Mouse (Mus musculus): Measurements from ENCODE around the gene Wfdc17. TPM values are rescaled to one million over a fixed set of nuclear protein-coding genes. Genes with fewer than 3 reads are reported as not detected.

Wfdc17 gene
- polyA plus RNA-seq, 1 experiment from 2014 or later, result 2.7 TPM

DNA sequence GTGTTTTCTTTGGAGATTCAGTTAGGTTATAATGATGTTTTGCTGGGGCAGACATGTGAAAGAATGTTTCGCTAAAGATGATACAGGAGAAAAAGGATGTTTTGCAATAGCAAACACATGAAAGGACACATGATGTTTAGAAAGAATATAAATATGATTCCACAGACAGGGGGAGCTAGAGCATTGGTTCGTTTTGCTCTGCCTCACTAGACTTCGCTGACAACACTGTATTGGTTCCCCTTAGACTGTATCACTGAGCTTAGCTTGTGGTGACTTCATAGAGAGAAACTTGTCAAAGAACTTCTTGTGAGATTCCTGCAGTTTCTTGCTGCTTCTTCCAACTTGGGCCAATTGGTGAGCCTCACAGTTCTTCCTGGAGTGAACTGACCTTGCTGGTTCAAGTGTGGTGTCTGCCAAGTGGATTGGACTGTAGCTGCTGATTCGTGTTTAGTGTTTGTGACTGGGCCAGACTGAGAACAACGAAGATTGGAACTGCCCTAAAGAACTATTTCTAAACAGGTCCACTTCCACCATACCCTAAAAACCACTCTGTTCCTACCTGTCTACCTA is 29.4 kb downstream of the Wfdc17 start:
- 74% methylated on average over 5 of the region's 5 CpGs for WGBS
- no peak overlapping the region for H3K4me2 ChIP-seq (replicated peaks; ENCODE audit: low read depth)
- H3K27ac ChIP-seq (replicated peaks), result no peak overlapping the region
- DNase-seq (ENCODE audit: low spot score) (no peak), ATAC-seq (ENCODE audit: low FRiP score, low TSS enrichment) (no peak)
- no peak overlapping the region for H3K9ac ChIP-seq (ENCODE audit: low read length)
- no peak overlapping the region for H3K4me3 ChIP-seq (ENCODE audit: low read depth, low read length)
- peak; percentile 10; the same call in 1 of the 2 replicates for TF ChIP-seq CTCF (IDR thresholded peaks at IDR 0.05; ENCODE audit: low read depth)
- no peak for TF ChIP-seq EP300 (optimal IDR thresholded peaks at IDR 0.05)
- no peaks in the 10 kb centered on the region for H3K36me3 ChIP-seq (ENCODE audit: control insufficient read depth, insufficient read depth, low read length)
- H3K4me1 ChIP-seq (replicated peaks; ENCODE audit: control insufficient read depth, insufficient read depth), result no peaks in the 10 kb centered on the region
- no peaks in the 10 kb centered on the region for H3K9me3 ChIP-seq (ENCODE audit: control insufficient read depth, low read length)
- H3K27me3 ChIP-seq (ENCODE audit: control insufficient read depth, insufficient read depth, low read length), result no peaks in the 10 kb centered on the region

DNA sequence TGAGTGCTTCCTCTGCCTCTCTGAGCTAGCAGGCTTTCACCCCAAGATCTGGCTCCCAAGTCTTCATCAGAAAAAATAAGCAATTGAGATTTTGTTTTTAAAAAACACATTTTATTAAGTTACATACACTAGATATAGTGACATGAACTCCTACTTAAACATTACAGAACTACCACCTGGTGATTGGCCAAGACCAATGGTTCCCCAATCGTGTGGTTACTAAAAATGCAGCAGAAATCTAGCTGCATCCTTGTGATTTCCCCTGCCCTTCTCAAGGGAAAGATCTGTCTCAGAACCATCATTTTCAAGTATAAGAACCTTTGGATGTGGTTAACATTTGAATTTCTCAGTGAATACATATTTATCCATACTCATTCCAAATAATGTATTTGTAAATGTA is 30.4 kb downstream of the Wfdc17 start:
- TF ChIP-seq CTCF (IDR thresholded peaks at IDR 0.05; ENCODE audit: low read depth) (no peak), EP300 (optimal IDR thresholded peaks at IDR 0.05) (no peak)
- 86% methylated on average over 1 of the region's 1 CpGs for WGBS

GRCm38 (mm10) chr11:83735881-83736280 is 32.1 kb downstream of the Wfdc17 start:
- Histone ChIP-seq H3K27ac (replicated peaks) (no peak overlapping the region), H3K9me3 (ENCODE audit: control insufficient read depth, low read length) (no peaks in the 10 kb centered on the region), H3K4me1 (replicated peaks; ENCODE audit: control insufficient read depth, insufficient read depth) (no peaks in the 10 kb centered on the region), H3K4me3 (ENCODE audit: low read depth, low read length) (no peak overlapping the region), H3K9ac (ENCODE audit: low read length) (no peak overlapping the region), H3K4me2 (replicated peaks; ENCODE audit: low read depth) (no peak overlapping the region), H3K27me3 (ENCODE audit: control insufficient read depth, insufficient read depth, low read length) (no peaks in the 10 kb centered on the region), H3K36me3 (ENCODE audit: control insufficient read depth, insufficient read depth, low read length) (no peaks in the 10 kb centered on the region)
- no peak for DNase-seq (ENCODE audit: low spot score)
- TF ChIP-seq CTCF (IDR thresholded peaks at IDR 0.05; ENCODE audit: low read depth) (no peak), EP300 (optimal IDR thresholded peaks at IDR 0.05) (no peak)
- ATAC-seq (ENCODE audit: low FRiP score, low TSS enrichment), result no peak
- 59% methylated on average over 2 of the region's 2 CpGs for WGBS

More for the DNA sequence above, 30.4 kb downstream of the Wfdc17 start:
- Histone ChIP-seq H3K9me3 (ENCODE audit: control insufficient read depth, low read length) (no peaks in the 10 kb centered on the region), H3K9ac (ENCODE audit: low read length) (no peak overlapping the region), H3K27me3 (ENCODE audit: control insufficient read depth, insufficient read depth, low read length) (no peaks in the 10 kb centered on the region), H3K4me2 (replicated peaks; ENCODE audit: low read depth) (no peak overlapping the region), H3K27ac (replicated peaks) (no peak overlapping the region), H3K36me3 (ENCODE audit: control insufficient read depth, insufficient read depth, low read length) (no peaks in the 10 kb centered on the region), H3K4me1 (replicated peaks; ENCODE audit: control insufficient read depth, insufficient read depth) (no peaks in the 10 kb centered on the region), H3K4me3 (ENCODE audit: low read depth, low read length) (no peak overlapping the region)
- DNase-seq (ENCODE audit: low spot score) (no peak), ATAC-seq (ENCODE audit: low FRiP score, low TSS enrichment) (no peak)

- no peak for ATAC-seq (ENCODE audit: low FRiP score, low TSS enrichment)
- H3K36me3 ChIP-seq (ENCODE audit: control insufficient read depth, insufficient read depth, low read length), result no peaks in the 10 kb centered on the region
Observed at GRCm38 (mm10) chr11:83737109-83737558, 33.3 kb downstream of the Wfdc17 start.

GRCm38 (mm10) chr11:83739241-83739640 is 35.5 kb downstream of the Wfdc17 start:
- WGBS, result 13% methylated on average over 5 of the region's 5 CpGs
- Histone ChIP-seq H3K4me1 (replicated peaks; ENCODE audit: control insufficient read depth, insufficient read depth) (no peaks in the 10 kb centered on the region), H3K36me3 (ENCODE audit: control insufficient read depth, insufficient read depth, low read length) (no peaks in the 10 kb centered on the region), H3K4me3 (ENCODE audit: low read depth, low read length) (no peak overlapping the region), H3K27me3 (ENCODE audit: control insufficient read depth, insufficient read depth, low read length) (no peaks in the 10 kb centered on the region), H3K27ac (replicated peaks) (no peak overlapping the region), H3K4me2 (replicated peaks; ENCODE audit: low read depth) (no peak overlapping the region), H3K9ac (ENCODE audit: low read length) (no peak overlapping the region), H3K9me3 (ENCODE audit: control insufficient read depth, low read length) (no peaks in the 10 kb centered on the region)
- ATAC-seq (ENCODE audit: low FRiP score, low TSS enrichment) (no peak), DNase-seq (ENCODE audit: low spot score) (peak; percentile 69)
- TF ChIP-seq CTCF (IDR thresholded peaks at IDR 0.05; ENCODE audit: low read depth) (peak; percentile 95), EP300 (optimal IDR thresholded peaks at IDR 0.05) (no peak)

More at GRCm38 (mm10) chr11:83737109-83737558, 33.3 kb downstream of the Wfdc17 start:
- H3K4me2 ChIP-seq (replicated peaks; ENCODE audit: low read depth), result no peak overlapping the region
- WGBS, result 72% methylated on average over 3 of the region's 3 CpGs
- no peak for DNase-seq (ENCODE audit: low spot score)
- H3K4me3 ChIP-seq (ENCODE audit: low read depth, low read length), result no peak overlapping the region
- H3K9me3 ChIP-seq (ENCODE audit: control insufficient read depth, low read length), result no peaks in the 10 kb centered on the region
- H3K27me3 ChIP-seq (ENCODE audit: control insufficient read depth, insufficient read depth, low read length), result no peaks in the 10 kb centered on the region
- TF ChIP-seq EP300 (optimal IDR thresholded peaks at IDR 0.05), result no peak
- TF ChIP-seq CTCF (IDR thresholded peaks at IDR 0.05; ENCODE audit: low read depth), result no peak
- no peaks in the 10 kb centered on the region for H3K4me1 ChIP-seq (replicated peaks; ENCODE audit: control insufficient read depth, insufficient read depth)
- no peak overlapping the region for H3K27ac ChIP-seq (replicated peaks)
- no peak overlapping the region for H3K9ac ChIP-seq (ENCODE audit: low read length)

- H3K36me3 ChIP-seq (ENCODE audit: control insufficient read depth, insufficient read depth, low read length), result no peaks in the 10 kb centered on the region
- H3K27me3 ChIP-seq (ENCODE audit: control insufficient read depth, insufficient read depth, low read length), result no peaks in the 10 kb centered on the region
- no peak overlapping the region for H3K4me3 ChIP-seq (ENCODE audit: low read depth, low read length)
- H3K9ac ChIP-seq (ENCODE audit: low read length), result no peak overlapping the region
- no peak for TF ChIP-seq EP300 (optimal IDR thresholded peaks at IDR 0.05)
- no peak for TF ChIP-seq CTCF (IDR thresholded peaks at IDR 0.05; ENCODE audit: low read depth)
- no peak overlapping the region for H3K4me2 ChIP-seq (replicated peaks; ENCODE audit: low read depth)
- no peaks in the 10 kb centered on the region for H3K9me3 ChIP-seq (ENCODE audit: control insufficient read depth, low read length)
- no peaks in the 10 kb centered on the region for H3K4me1 ChIP-seq (replicated peaks; ENCODE audit: control insufficient read depth, insufficient read depth)
- DNase-seq (ENCODE audit: low spot score) (no peak), ATAC-seq (ENCODE audit: low FRiP score, low TSS enrichment) (no peak)
- H3K27ac ChIP-seq (replicated peaks), result no peak overlapping the region
- 70% methylated on average over 4 of the region's 4 CpGs for WGBS
Observed at GRCm38 (mm10) chr11:83740443-83740991, 36.7 kb downstream of the Wfdc17 start.
